In the genomic region with DNA sequence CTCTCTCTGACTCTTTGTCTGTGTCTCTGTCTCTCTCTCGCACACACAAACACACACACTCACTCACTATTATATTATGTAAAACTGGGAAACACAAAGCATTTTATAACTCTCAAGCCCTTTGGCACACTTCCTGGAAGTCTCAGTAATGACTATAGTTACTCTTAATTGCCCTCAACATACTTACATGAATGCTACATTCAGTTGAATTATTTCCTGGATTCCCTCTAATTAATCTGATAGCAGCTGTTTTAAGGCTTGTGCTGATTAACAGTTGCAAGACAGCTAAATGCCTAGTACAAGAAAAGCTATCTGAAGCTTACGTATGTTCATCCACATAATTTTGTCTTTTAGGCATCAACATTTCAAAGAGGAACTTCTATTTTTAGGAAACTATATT, we compare ENCODE assay signal across 21 mouse cellular contexts.
A peak's percentile ranks its signal among the peaks of the same experiment; 100 is the strongest.
DNase-seq lines count a peak whose midpoint lies in the region; ATAC-seq and TF ChIP-seq lines count a peak whose summit lies in the region.
"Had no signal": no experiment of that assay in that cellular context is flagged by ENCODE, and none has a peak within 500 bp of the region (broad histone marks: within the 10 kb centered on the region; RNA-seq: fewer than 3 reads in every experiment).

No protein-coding gene starts in this region.

- no peak overlapping the region for H3K4me2 ChIP-seq in forebrain, embryonic 14.5 days (ENCODE audit: low read length)
- H3K4me2 ChIP-seq in lung, embryonic 14.5 days: no peak overlapping the region
- no peak overlapping the region for H3K4me2 ChIP-seq in forebrain, postnatal 0 days (ENCODE audit: low read depth)
- no peak overlapping the region for H3K4me2 ChIP-seq in midbrain, postnatal 0 days (ENCODE audit: low read depth, low read length, poor library complexity, severe bottlenecking)
- H3K4me2 ChIP-seq: embryonic facial prominence, embryonic 13.5 days; heart, embryonic 13.5 days had no signal

- H3K27me3 ChIP-seq in forebrain, embryonic 14.5 days (replicated peaks; ENCODE audit: control insufficient read depth, insufficient read depth, low read length): no peaks in the 10 kb centered on the region
- no peaks in the 10 kb centered on the region for H3K27me3 ChIP-seq in forebrain, embryonic 10.5 days (ENCODE audit: poor library complexity, severe bottlenecking)
- H3K27me3 ChIP-seq in lung, embryonic 14.5 days (ENCODE audit: insufficient read depth, low read length): no peaks in the 10 kb centered on the region
- H3K27me3 ChIP-seq in forebrain, postnatal 0 days (ENCODE audit: insufficient read depth, low read length): no peaks in the 10 kb centered on the region
- no peaks in the 10 kb centered on the region for H3K27me3 ChIP-seq in midbrain, postnatal 0 days (ENCODE audit: insufficient read depth, low read length)
- H3K27me3 ChIP-seq: embryonic facial prominence, embryonic 13.5 days; heart, embryonic 13.5 days had no signal

- ATAC-seq in forebrain, embryonic 14.5 days: peak; percentile 73; the same call in 1 of the 2 replicates
- ATAC-seq in lung, embryonic 14.5 days (ENCODE audit: insufficient read depth): no peak
- peak; percentile 38; the same call in 1 of the 2 replicates for ATAC-seq in forebrain, postnatal 0 days
- no peak for ATAC-seq in midbrain, postnatal 0 days (ENCODE audit: low FRiP score)
- ATAC-seq: activated CD4-positive, CD25-positive, alpha-beta regulatory T cell, adult 4 months; hindbrain, embryonic 16.5 days; inflammation-experienced regulatory T-cells, adult 6 months; intestine, postnatal 0 days; Patski had no signal

- no peaks in the 10 kb centered on the region for H3K4me1 ChIP-seq in forebrain, embryonic 14.5 days (ENCODE audit: control insufficient read depth, insufficient read depth, low read length)
- no peaks in the 10 kb centered on the region for H3K4me1 ChIP-seq in forebrain, embryonic 10.5 days
- no peaks in the 10 kb centered on the region for H3K4me1 ChIP-seq in lung, embryonic 14.5 days (ENCODE audit: insufficient read depth)
- no peaks in the 10 kb centered on the region for H3K4me1 ChIP-seq in forebrain, postnatal 0 days (ENCODE audit: insufficient read depth)
- no peaks in the 10 kb centered on the region for H3K4me1 ChIP-seq in midbrain, postnatal 0 days (ENCODE audit: insufficient read depth, low read length)
- H3K4me1 ChIP-seq: embryonic facial prominence, embryonic 13.5 days; heart, embryonic 13.5 days had no signal

- H3K27ac ChIP-seq in forebrain, embryonic 14.5 days (ENCODE audit: low read depth, low read length): no peak overlapping the region
- H3K27ac ChIP-seq in forebrain, embryonic 10.5 days: no peak overlapping the region
- no peak overlapping the region for H3K27ac ChIP-seq in lung, embryonic 14.5 days (ENCODE audit: low read depth)
- no peak overlapping the region for H3K27ac ChIP-seq in forebrain, postnatal 0 days (ENCODE audit: low read depth, low read length)
- H3K27ac ChIP-seq in midbrain, postnatal 0 days (ENCODE audit: low read depth, low read length): no peak overlapping the region
- H3K27ac ChIP-seq: embryonic facial prominence, embryonic 13.5 days; heart, embryonic 13.5 days had no signal

- H3K9me3 ChIP-seq in forebrain, embryonic 14.5 days (replicated peaks; ENCODE audit: control insufficient read depth, low read length): no peaks in the 10 kb centered on the region
- no peaks in the 10 kb centered on the region for H3K9me3 ChIP-seq in forebrain, embryonic 10.5 days
- no peaks in the 10 kb centered on the region for H3K9me3 ChIP-seq in lung, embryonic 14.5 days (ENCODE audit: low read depth, low read length)
- no peaks in the 10 kb centered on the region for H3K9me3 ChIP-seq in forebrain, postnatal 0 days (ENCODE audit: low read length)
- H3K9me3 ChIP-seq in midbrain, postnatal 0 days (ENCODE audit: low read length): no peaks in the 10 kb centered on the region
- H3K9me3 ChIP-seq: embryonic facial prominence, embryonic 13.5 days; heart, embryonic 13.5 days had no signal

- 47% methylated on average over 2 of the region's 2 CpGs for WGBS in forebrain, embryonic 14.5 days
- 89% methylated on average over 2 of the region's 2 CpGs for WGBS in forebrain, embryonic 10.5 days
- WGBS in lung, embryonic 14.5 days: 62% methylated on average over 2 of the region's 2 CpGs
- 46% methylated on average over 2 of the region's 2 CpGs for WGBS in forebrain, postnatal 0 days
- WGBS in midbrain, postnatal 0 days: 76% methylated on average over 2 of the region's 2 CpGs

- H3K9ac ChIP-seq in forebrain, embryonic 14.5 days (ENCODE audit: low read length): no peak overlapping the region
- no peak overlapping the region for H3K9ac ChIP-seq in lung, embryonic 14.5 days
- no peak overlapping the region for H3K9ac ChIP-seq in forebrain, postnatal 0 days
- H3K9ac ChIP-seq in midbrain, postnatal 0 days (replicated peaks; ENCODE audit: low read length, poor library complexity, severe bottlenecking): no peak overlapping the region
- H3K9ac ChIP-seq: embryonic facial prominence, embryonic 13.5 days; heart, embryonic 13.5 days had no signal

- H3K4me3 ChIP-seq in forebrain, embryonic 14.5 days (ENCODE audit: low read depth, low read length): no peak overlapping the region
- no peak overlapping the region for H3K4me3 ChIP-seq in forebrain, embryonic 10.5 days
- H3K4me3 ChIP-seq in lung, embryonic 14.5 days (ENCODE audit: low read depth, low read length): no peak overlapping the region
- H3K4me3 ChIP-seq in forebrain, postnatal 0 days (ENCODE audit: low read depth, low read length): no peak overlapping the region
- no peak overlapping the region for H3K4me3 ChIP-seq in midbrain, postnatal 0 days (ENCODE audit: low read depth, low read length)
- H3K4me3 ChIP-seq: embryonic facial prominence, embryonic 13.5 days; heart, embryonic 13.5 days had no signal

- no peak for TF ChIP-seq CTCF in lung, embryonic 14.5 days (IDR thresholded peaks at IDR 0.05; ENCODE audit: low read depth)
- no peak for TF ChIP-seq CTCF in forebrain, postnatal 0 days (IDR thresholded peaks at IDR 0.05; ENCODE audit: low read depth)
- TF ChIP-seq CTCF in midbrain, postnatal 0 days (IDR thresholded peaks at IDR 0.05): no peak

- DNase-seq in forebrain, embryonic 14.5 days (ENCODE audit: low spot score): peak; percentile 75
- DNase-seq in forebrain, embryonic 10.5 days (ENCODE audit: extremely low spot score, low spot score): no peak
- DNase-seq in lung, embryonic 14.5 days: peak; percentile 6
- no peak for DNase-seq in lung, postnatal 14 days
- DNase-seq in forebrain, postnatal 0 days: peak; percentile 21
- DNase-seq in frontal cortex, adult 2 months (ENCODE audit: extremely low spot score in 1 of 2, low spot score in 1 of 2): no peak
- no peak for DNase-seq in midbrain, postnatal 0 days (ENCODE audit: low spot score)
- DNase-seq: adrenal gland, adult 2 months; adrenal gland, postnatal 25 days; cerebellum, adult 11-12 months; cerebellum, adult 9-10 months; cerebellum, postnatal 25 days; gastrocnemius, postnatal 14 days; heart, postnatal 36 days had no signal

- no peaks in the 10 kb centered on the region for H3K36me3 ChIP-seq in forebrain, embryonic 14.5 days (ENCODE audit: control insufficient read depth, insufficient read depth, low read length)
- no peaks in the 10 kb centered on the region for H3K36me3 ChIP-seq in forebrain, embryonic 10.5 days (replicated peaks)
- no peaks in the 10 kb centered on the region for H3K36me3 ChIP-seq in lung, embryonic 14.5 days (ENCODE audit: insufficient read depth)
- no peaks in the 10 kb centered on the region for H3K36me3 ChIP-seq in forebrain, postnatal 0 days (ENCODE audit: insufficient read depth)
- no peaks in the 10 kb centered on the region for H3K36me3 ChIP-seq in midbrain, postnatal 0 days (ENCODE audit: insufficient read depth, low read length)
- H3K36me3 ChIP-seq: embryonic facial prominence, embryonic 13.5 days; heart, embryonic 13.5 days had no signal

Comparison
In these comparisons a context has a peak if more than half of its experiments do, and no peak if none do; other contexts are left out.
1. DNase-seq: peak in forebrain, embryonic 14.5 days (single experiment), lung, embryonic 14.5 days (single experiment) and forebrain, postnatal 0 days (single experiment); none in forebrain, embryonic 10.5 days (single experiment), lung, postnatal 14 days (single experiment), frontal cortex, adult 2 months (0 of 2) and midbrain, postnatal 0 days (single experiment).
2. ATAC-seq: peak in forebrain, embryonic 14.5 days (single experiment) and forebrain, postnatal 0 days (single experiment); none in lung, embryonic 14.5 days (single experiment) and midbrain, postnatal 0 days (single experiment).